Mouse (Mus musculus): Measurements from ENCODE around the gene Myo18a. TPM values are rescaled to one million over a fixed set of nuclear protein-coding genes. Genes with fewer than 3 reads are reported as not detected.

Gene Myo18a
- polyA plus RNA-seq, 1 experiment from 2014 or later: 38.7 TPM

- no peak overlapping the region for H3K9ac ChIP-seq (ENCODE audit: low read length)
- no peaks in the 10 kb centered on the region for H3K36me3 ChIP-seq (ENCODE audit: control insufficient read depth, insufficient read depth, low read length)
- no peak for TF ChIP-seq CTCF (IDR thresholded peaks at IDR 0.05; ENCODE audit: low read depth)
- TF ChIP-seq EP300 (optimal IDR thresholded peaks at IDR 0.05): no peak
- H3K4me1 ChIP-seq (replicated peaks; ENCODE audit: control insufficient read depth, insufficient read depth): peaks cover 4% of the 10 kb centered on the region
- WGBS: 28% methylated on average over 23 of the region's 23 CpGs
- no peaks in the 10 kb centered on the region for H3K27me3 ChIP-seq (ENCODE audit: control insufficient read depth, insufficient read depth, low read length)
- H3K4me2 ChIP-seq (replicated peaks; ENCODE audit: low read depth): peak overlapping the region; percentile 15; the same call in 1 of the 2 replicates
- no peak for ATAC-seq (ENCODE audit: low FRiP score, low TSS enrichment)
- H3K27ac ChIP-seq (replicated peaks): no peak overlapping the region
- no peak for DNase-seq (ENCODE audit: low spot score)
- no peaks in the 10 kb centered on the region for H3K9me3 ChIP-seq (ENCODE audit: control insufficient read depth, low read length)
- no peak overlapping the region for H3K4me3 ChIP-seq (ENCODE audit: low read depth, low read length)
Observed at GRCm38 (mm10) chr11:77896820-77897805, 134.1 kb downstream of the Myo18a start.

- Histone ChIP-seq H3K4me1 (replicated peaks; ENCODE audit: control insufficient read depth, insufficient read depth) (no peaks in the 10 kb centered on the region; the same call in 1 of the 2 replicates), H3K4me2 (replicated peaks; ENCODE audit: low read depth) (no peak overlapping the region), H3K27ac (replicated peaks) (no peak overlapping the region), H3K9ac (ENCODE audit: low read length) (no peak overlapping the region), H3K36me3 (ENCODE audit: control insufficient read depth, insufficient read depth, low read length) (no peaks in the 10 kb centered on the region), H3K4me3 (ENCODE audit: low read depth, low read length) (no peak overlapping the region), H3K9me3 (ENCODE audit: control insufficient read depth, low read length) (no peaks in the 10 kb centered on the region), H3K27me3 (ENCODE audit: control insufficient read depth, insufficient read depth, low read length) (no peaks in the 10 kb centered on the region)
- ATAC-seq (ENCODE audit: low FRiP score, low TSS enrichment) (no peak), DNase-seq (ENCODE audit: low spot score) (no peak)
- TF ChIP-seq EP300 (optimal IDR thresholded peaks at IDR 0.05) (no peak), CTCF (IDR thresholded peaks at IDR 0.05; ENCODE audit: low read depth) (no peak)
- WGBS: 83% methylated on average over 3 of the region's 3 CpGs
Observed at GRCm38 (mm10) chr11:77900187-77900586, 137.1 kb downstream of the Myo18a start.

GRCm38 (mm10) chr11:77900696-77901095 lies 137.7 kb downstream of the Myo18a start:
- TF ChIP-seq EP300 (optimal IDR thresholded peaks at IDR 0.05): no peak
- TF ChIP-seq CTCF (IDR thresholded peaks at IDR 0.05; ENCODE audit: low read depth): no peak
- no peak for ATAC-seq (ENCODE audit: low FRiP score, low TSS enrichment)
- Histone ChIP-seq H3K27me3 (ENCODE audit: control insufficient read depth, insufficient read depth, low read length) (no peaks in the 10 kb centered on the region), H3K4me1 (replicated peaks; ENCODE audit: control insufficient read depth, insufficient read depth) (no peaks in the 10 kb centered on the region; the same call in 1 of the 2 replicates), H3K36me3 (ENCODE audit: control insufficient read depth, insufficient read depth, low read length) (no peaks in the 10 kb centered on the region), H3K27ac (replicated peaks) (no peak overlapping the region), H3K4me3 (ENCODE audit: low read depth, low read length) (no peak overlapping the region), H3K9me3 (ENCODE audit: control insufficient read depth, low read length) (no peaks in the 10 kb centered on the region), H3K9ac (ENCODE audit: low read length) (no peak overlapping the region), H3K4me2 (replicated peaks; ENCODE audit: low read depth) (no peak overlapping the region)
- DNase-seq (ENCODE audit: low spot score): no peak
- 66% methylated on average over 4 of the region's 4 CpGs for WGBS

GRCm38 (mm10) chr11:77901366-77901765 lies 138.3 kb downstream of the Myo18a start:
- H3K9ac ChIP-seq (ENCODE audit: low read length): no peak overlapping the region
- no peaks in the 10 kb centered on the region; the same call in 1 of the 2 replicates for H3K4me1 ChIP-seq (replicated peaks; ENCODE audit: control insufficient read depth, insufficient read depth)
- WGBS: 35% methylated on average over 5 of the region's 5 CpGs
- no peaks in the 10 kb centered on the region for H3K27me3 ChIP-seq (ENCODE audit: control insufficient read depth, insufficient read depth, low read length)
- H3K4me2 ChIP-seq (replicated peaks; ENCODE audit: low read depth): no peak overlapping the region
- peak; percentile 53; the same call in 1 of the 2 replicates for ATAC-seq (ENCODE audit: low FRiP score, low TSS enrichment)
- DNase-seq (ENCODE audit: low spot score): peak; percentile 44
- no peaks in the 10 kb centered on the region for H3K36me3 ChIP-seq (ENCODE audit: control insufficient read depth, insufficient read depth, low read length)
- TF ChIP-seq EP300 (optimal IDR thresholded peaks at IDR 0.05): no peak
- no peak for TF ChIP-seq CTCF (IDR thresholded peaks at IDR 0.05; ENCODE audit: low read depth)
- no peaks in the 10 kb centered on the region for H3K9me3 ChIP-seq (ENCODE audit: control insufficient read depth, low read length)
- no peak overlapping the region for H3K4me3 ChIP-seq (ENCODE audit: low read depth, low read length)
- peak overlapping the region; percentile 49; the same call in 1 of the 2 replicates for H3K27ac ChIP-seq (replicated peaks)

GRCm38 (mm10) chr11:77901775-77902355 lies 138.8 kb downstream of the Myo18a start:
- peak overlapping the region; percentile 49; the same call in 1 of the 2 replicates for H3K27ac ChIP-seq (replicated peaks)
- 24% methylated on average over 8 of the region's 8 CpGs for WGBS

More at GRCm38 (mm10) chr11:77901775-77902355, 138.8 kb downstream of the Myo18a start:
- H3K9ac ChIP-seq (ENCODE audit: low read length): no peak overlapping the region
- no peak overlapping the region for H3K4me3 ChIP-seq (ENCODE audit: low read depth, low read length)
- DNase-seq (ENCODE audit: low spot score): peak; percentile 37
- H3K27me3 ChIP-seq (ENCODE audit: control insufficient read depth, insufficient read depth, low read length): no peaks in the 10 kb centered on the region
- no peaks in the 10 kb centered on the region for H3K9me3 ChIP-seq (ENCODE audit: control insufficient read depth, low read length)
- 0 out of 2 replicates have a peak, but pooled peaks have one; percentile 45 for ATAC-seq (ENCODE audit: low FRiP score, low TSS enrichment)
- no peak for TF ChIP-seq CTCF (IDR thresholded peaks at IDR 0.05; ENCODE audit: low read depth)
- TF ChIP-seq EP300 (optimal IDR thresholded peaks at IDR 0.05): no peak
- no peaks in the 10 kb centered on the region; the same call in 1 of the 2 replicates for H3K4me1 ChIP-seq (replicated peaks; ENCODE audit: control insufficient read depth, insufficient read depth)
- no peaks in the 10 kb centered on the region for H3K36me3 ChIP-seq (ENCODE audit: control insufficient read depth, insufficient read depth, low read length)
- H3K4me2 ChIP-seq (replicated peaks; ENCODE audit: low read depth): no peak overlapping the region
